Mouse (Mus musculus): ENCODE measurements around the gene Meis3. TPM values are rescaled to one million over a fixed set of nuclear protein-coding genes. Genes with fewer than 3 reads are reported as not detected.

The Meis3 gene
- polyA plus RNA-seq (2015; fragmentation: Nextera tagmentation; extraction: Ambion mirVana): 22.5 and 28.9 TPM in 2 replicates

DNA sequence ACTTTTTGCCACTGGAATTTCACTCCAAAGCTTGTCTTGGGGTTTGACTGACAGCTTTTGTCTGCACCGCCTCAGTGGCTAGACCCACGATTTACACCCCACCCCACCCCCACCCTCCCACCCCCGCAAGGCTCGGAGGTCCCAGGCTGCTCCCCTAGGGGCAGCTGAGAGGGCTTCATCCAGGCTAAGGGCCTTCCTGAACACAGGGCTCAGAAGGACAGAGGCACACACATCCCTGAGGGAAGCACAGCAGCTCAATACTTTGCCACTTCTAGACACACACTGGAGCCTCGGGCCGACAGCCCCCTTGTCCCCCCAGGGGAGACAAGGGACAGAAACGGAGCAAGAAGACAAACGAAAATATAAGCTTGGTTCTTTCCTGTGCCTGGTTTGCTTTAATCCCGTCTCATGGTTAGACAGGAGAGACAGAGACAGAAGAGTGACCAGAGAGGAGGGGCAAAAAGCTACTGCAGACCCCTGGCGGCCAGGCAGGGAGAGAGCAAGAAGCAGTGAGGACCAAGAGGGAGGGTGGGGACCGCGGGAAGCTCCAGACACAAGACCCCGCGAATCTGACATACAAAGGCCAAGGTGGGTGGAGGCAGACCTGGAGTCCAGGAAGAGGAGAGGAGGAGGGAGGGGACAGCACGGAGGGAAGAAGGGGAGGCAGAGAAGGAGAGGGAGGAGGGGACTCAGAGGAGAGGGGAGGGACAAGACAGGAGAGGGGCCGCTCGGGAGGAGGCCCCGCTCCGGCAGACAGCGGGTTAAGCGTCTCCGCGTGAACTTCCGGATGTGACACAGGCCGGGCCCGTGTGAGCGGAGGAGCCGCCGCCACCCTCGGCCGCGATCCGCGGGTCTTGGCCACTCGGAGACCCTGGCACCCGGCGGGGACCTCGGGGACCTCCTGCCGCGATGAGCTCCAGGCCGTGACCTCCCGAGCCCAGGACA, at the start of gene Meis3:
Gene Meis3 (plus strand): TSS at position 494 of the 945 bp plus-strand sequence.
- Histone ChIP-seq H3K4me3 (replicated peaks) (peak within 1 kb of the TSS; percentile 62), H3K9me3 (replicated peaks) (no peaks in the 10 kb centered on the region), H3K27me3 (peaks cover 5% of the 10 kb centered on the region; the same call in 1 of the 2 replicates), H3K9ac (peak within 1 kb of the TSS; percentile 61), H3K36me3 (peaks cover 8% of the 10 kb centered on the region), H3K27ac (peak within 1 kb of the TSS; percentile 28), H3K4me1 (peaks cover 44% of the 10 kb centered on the region), H3K4me2 (peak within 1 kb of the TSS; percentile 81)
- WGBS: 1% methylated on average over 42 of the region's 42 CpGs
- peak; percentile 68 for ATAC-seq (replicated peaks; ENCODE audit: low FRiP score)

DNA sequence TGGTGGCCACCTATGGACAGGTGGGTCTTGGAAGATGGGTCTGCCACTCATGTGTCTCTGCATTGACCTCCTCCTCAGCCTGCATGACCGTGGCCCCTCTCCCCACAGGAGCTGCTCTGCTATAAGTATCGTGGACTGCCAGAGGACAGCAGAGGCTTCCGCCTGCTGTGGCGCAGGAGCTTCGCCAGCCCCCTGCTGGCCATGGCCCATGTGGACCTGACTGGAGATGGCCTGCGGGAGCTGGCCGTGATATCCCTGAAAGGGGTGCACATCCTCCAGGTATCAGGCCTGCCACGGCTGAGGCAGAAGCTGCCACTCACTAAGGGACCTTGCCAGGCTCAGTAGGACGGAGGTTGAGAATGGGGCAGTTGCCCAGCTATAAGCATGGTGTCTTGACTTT, 49.1 kb upstream of the Meis3 start:
- Histone ChIP-seq H3K9ac (no peak overlapping the region), H3K27me3 (no peaks in the 10 kb centered on the region), H3K9me3 (replicated peaks) (no peaks in the 10 kb centered on the region), H3K4me1 (peaks cover 19% of the 10 kb centered on the region), H3K4me3 (replicated peaks) (no peak overlapping the region), H3K36me3 (peaks cover 18% of the 10 kb centered on the region; the same call in 1 of the 2 replicates), H3K4me2 (no peak overlapping the region), H3K27ac (no peak overlapping the region)
- ATAC-seq (replicated peaks; ENCODE audit: low FRiP score): no peak
- WGBS: 84% methylated on average over 9 of the region's 9 CpGs

DNA sequence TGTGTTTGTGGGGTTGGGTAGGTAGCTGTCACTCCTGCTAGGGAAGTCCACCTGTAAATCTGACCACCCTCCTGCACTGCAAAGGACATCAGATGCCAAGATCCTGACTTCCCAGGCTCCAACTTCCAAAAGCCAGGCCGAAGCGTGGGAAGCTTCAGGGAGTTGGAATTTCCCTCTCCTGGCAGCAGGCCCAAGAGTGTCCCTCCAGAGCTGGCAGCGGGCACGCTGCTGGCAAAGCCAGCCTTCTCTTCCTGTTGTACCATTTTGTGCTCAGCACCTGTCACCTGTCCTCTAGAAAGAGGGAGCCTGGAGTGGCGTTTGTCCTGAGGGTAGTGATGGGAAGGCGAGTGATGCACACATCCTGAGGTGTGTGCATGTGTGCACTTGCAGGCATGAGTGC, 46.5 kb upstream of the Meis3 start:
- ATAC-seq (replicated peaks; ENCODE audit: low FRiP score): no peak
- Histone ChIP-seq H3K4me1 (peaks cover 35% of the 10 kb centered on the region), H3K9ac (no peak overlapping the region), H3K4me3 (replicated peaks) (no peak overlapping the region), H3K27ac (no peak overlapping the region), H3K27me3 (0 out of 2 replicates have a peak, but pooled peaks cover 4% of the 10 kb centered on the region), H3K9me3 (replicated peaks) (no peaks in the 10 kb centered on the region), H3K36me3 (peaks cover 18% of the 10 kb centered on the region; the same call in 1 of the 2 replicates), H3K4me2 (no peak overlapping the region)
- 94% methylated on average over 6 of the region's 6 CpGs for WGBS

DNA sequence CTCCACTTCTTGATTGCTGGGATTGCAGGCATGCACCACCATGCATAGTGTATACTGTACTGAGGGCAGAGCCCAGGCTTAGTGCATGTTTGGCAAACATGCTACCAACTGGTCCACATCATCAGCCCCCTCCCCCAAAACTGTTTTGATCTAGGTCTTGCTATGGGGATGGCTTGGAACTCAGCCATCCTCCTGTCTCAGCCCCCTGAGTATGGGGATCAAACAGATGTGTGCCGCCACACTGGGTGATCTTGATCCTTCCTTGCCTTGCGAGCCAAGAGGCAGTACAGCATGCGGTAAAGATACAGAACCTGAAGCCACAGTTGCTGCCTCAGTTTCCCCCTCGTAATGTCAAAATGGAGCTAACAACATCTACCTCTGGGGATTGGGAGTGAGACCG, 46.0 kb upstream of the Meis3 start:
- Histone ChIP-seq H3K9ac (no peak overlapping the region), H3K4me1 (peaks cover 35% of the 10 kb centered on the region), H3K4me3 (replicated peaks) (peak overlapping the region; percentile 58), H3K36me3 (peaks cover 18% of the 10 kb centered on the region; the same call in 1 of the 2 replicates), H3K27me3 (0 out of 2 replicates have a peak, but pooled peaks cover 4% of the 10 kb centered on the region), H3K27ac (0 out of 2 replicates have a peak overlapping the region, but pooled peaks have one; percentile 86), H3K4me2 (peak overlapping the region; percentile 89), H3K9me3 (replicated peaks) (no peaks in the 10 kb centered on the region)
- WGBS: 62% methylated on average over 5 of the region's 5 CpGs
- no peak for ATAC-seq (replicated peaks; ENCODE audit: low FRiP score)

DNA sequence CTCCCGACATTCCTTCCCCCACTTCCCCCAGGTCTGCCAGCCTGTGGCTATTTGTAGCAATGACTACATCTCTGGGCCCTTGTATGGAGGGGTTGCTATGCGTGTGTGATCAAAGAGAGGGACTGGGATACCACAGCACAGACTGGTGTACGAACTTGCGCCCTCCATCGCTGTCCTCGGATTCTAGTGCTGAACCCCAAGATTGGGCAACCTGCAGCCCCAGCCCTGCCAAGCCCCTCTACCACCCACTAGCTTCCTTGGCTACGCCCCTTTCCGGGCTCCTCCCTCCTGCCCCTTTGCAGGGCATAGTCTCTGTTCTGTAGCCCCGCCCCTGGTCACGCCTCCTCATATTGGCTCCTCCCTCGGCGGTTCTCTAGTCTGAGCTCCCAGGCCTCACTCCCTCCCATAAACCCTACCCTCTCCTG, 45.5 kb upstream of the Meis3 start, which contains the start of gene Slc8a2:
Gene Slc8a2 (plus strand): TSS at position 406 of the 425 bp plus-strand sequence.
- H3K4me2 ChIP-seq: peak within 1 kb of the TSS; percentile 89
- peak within 1 kb of the TSS; percentile 67 for H3K9ac ChIP-seq
- peak; percentile 90 for ATAC-seq (replicated peaks; ENCODE audit: low FRiP score)
- peaks cover 35% of the 10 kb centered on the region for H3K4me1 ChIP-seq
- 2% methylated on average over 12 of the region's 12 CpGs for WGBS
- H3K36me3 ChIP-seq: peaks cover 18% of the 10 kb centered on the region; the same call in 1 of the 2 replicates
- 0 out of 2 replicates have a peak, but pooled peaks cover 4% of the 10 kb centered on the region for H3K27me3 ChIP-seq
- H3K27ac ChIP-seq: peak within 1 kb of the TSS; percentile 86
- peak within 1 kb of the TSS; percentile 58 for H3K4me3 ChIP-seq (replicated peaks)
- no peaks in the 10 kb centered on the region for H3K9me3 ChIP-seq (replicated peaks)

DNA sequence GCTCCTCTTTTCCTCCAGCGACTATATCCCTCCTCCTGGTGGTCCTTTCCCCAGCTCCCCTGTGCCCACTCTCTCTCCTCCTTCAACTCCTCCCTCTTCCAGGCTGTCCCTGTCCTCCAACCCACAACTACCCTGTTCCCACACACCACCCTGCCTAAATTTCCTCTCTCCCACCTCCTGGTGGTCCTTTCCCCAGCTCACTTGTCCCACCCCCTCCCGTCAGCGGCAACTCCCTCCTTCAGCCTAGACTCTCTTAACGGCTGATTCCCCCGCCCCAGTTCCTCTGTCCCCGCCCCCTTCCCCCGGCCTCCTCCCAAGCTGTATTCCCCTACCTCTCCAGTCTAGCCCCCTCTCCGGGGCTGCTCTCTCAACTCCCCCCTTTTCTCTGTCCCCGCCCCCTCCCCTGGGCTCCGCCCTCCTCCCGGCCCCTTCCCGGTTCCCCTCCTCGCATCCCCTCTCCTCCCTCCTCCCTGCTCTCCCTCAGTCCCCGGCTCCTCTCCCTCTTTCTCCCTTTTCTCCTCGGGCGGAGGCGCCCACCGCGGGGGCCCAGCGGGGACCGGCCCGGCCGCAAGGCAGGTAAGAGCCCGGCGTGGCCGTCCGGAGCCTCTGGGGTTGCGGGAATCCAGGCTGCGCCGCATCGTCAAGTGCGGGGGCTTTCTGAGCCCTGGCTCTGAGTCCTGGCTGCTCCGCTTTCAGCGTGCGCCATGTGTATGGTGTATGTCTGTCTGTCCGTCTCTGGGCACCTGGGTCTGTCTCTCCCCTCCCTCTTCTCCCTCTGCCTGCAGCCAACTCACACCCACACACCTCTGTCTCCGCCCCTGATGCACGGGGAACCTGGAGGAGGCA, 44.8 kb upstream of the Meis3 start:
- ATAC-seq (replicated peaks; ENCODE audit: low FRiP score): peak; percentile 87
- Histone ChIP-seq H3K9me3 (replicated peaks) (no peaks in the 10 kb centered on the region), H3K36me3 (peaks cover 14% of the 10 kb centered on the region; the same call in 1 of the 2 replicates), H3K27ac (peak overlapping the region; percentile 86), H3K27me3 (0 out of 2 replicates have a peak, but pooled peaks cover 4% of the 10 kb centered on the region), H3K4me1 (peaks cover 35% of the 10 kb centered on the region), H3K4me2 (peak overlapping the region; percentile 89), H3K4me3 (replicated peaks) (peak overlapping the region; percentile 58), H3K9ac (peak overlapping the region; percentile 67)
- WGBS: under 1% methylated on average over 37 of the region's 38 CpGs

DNA sequence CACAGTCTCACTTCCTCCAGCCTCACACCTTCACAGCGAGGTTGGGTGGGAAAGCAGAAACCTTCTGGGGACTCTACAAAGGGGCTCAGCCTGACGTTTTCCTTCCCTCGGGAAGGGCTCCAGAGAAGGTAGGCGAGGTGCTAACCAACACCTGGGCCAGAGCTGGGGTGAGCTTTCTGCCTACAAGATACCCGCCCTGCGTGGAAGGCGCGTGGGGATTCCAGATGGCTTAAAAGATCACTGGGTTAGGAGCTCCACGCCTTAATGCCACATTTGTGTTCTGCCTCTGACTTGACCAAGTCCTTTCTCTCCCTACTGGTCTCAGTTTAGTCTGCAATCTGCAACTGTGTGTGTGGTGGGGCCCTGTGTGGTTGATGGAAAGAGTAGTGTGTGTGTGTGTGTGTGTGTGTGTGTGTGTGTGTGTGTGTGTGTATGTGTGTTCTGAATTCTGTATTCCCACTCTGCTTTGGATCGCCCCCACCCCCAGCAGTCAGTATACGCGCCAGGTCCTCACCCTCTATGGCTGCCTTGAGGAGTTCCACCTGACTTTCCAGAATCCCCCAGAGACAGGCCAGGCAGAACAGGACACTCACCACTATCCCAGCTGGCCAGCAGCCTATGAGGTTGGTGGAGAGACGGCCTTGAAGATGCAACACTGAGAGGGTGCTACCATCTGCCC, 43.8 kb upstream of the Meis3 start:
- Histone ChIP-seq H3K4me1 (peaks cover 35% of the 10 kb centered on the region), H3K4me3 (replicated peaks) (peak overlapping the region; percentile 58), H3K9ac (peak overlapping the region; percentile 67; the same call in 1 of the 2 replicates), H3K9me3 (replicated peaks) (no peaks in the 10 kb centered on the region), H3K4me2 (peak overlapping the region; percentile 89), H3K36me3 (peaks cover 6% of the 10 kb centered on the region; the same call in 1 of the 2 replicates), H3K27ac (no peak overlapping the region), H3K27me3 (0 out of 2 replicates have a peak, but pooled peaks cover 4% of the 10 kb centered on the region)
- WGBS: 26% methylated on average over 13 of the region's 13 CpGs
- ATAC-seq (replicated peaks; ENCODE audit: low FRiP score): no peak

DNA sequence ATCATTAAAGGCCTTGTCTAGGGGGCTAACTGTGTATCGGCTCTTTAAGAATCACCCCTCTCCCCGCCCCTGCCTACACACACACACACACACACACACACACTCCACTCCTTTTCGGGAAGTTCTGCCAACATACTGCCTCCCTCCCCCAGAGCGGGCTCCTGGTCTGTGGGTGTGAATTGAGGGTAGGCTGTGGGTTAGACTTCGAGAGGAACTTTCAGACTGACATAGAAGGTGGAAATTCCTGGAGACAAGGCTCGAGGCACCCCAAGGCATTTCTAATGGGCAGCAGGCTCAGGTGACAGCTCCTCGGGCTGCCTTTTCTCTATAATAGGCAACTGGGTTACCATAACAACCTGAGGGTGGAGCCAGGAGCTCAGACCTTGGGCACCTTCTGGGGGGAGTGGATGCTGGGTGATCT, 42.7 kb upstream of the Meis3 start:
- H3K27me3 ChIP-seq: 0 out of 2 replicates have a peak, but pooled peaks cover 4% of the 10 kb centered on the region
- H3K9me3 ChIP-seq (replicated peaks): no peaks in the 10 kb centered on the region
- peaks cover 3% of the 10 kb centered on the region; the same call in 1 of the 2 replicates for H3K36me3 ChIP-seq
- no peak overlapping the region for H3K9ac ChIP-seq
- H3K27ac ChIP-seq: no peak overlapping the region
- ATAC-seq (replicated peaks; ENCODE audit: low FRiP score): no peak
- WGBS: 7% methylated on average over 6 of the region's 7 CpGs
- H3K4me1 ChIP-seq: peaks cover 35% of the 10 kb centered on the region
- no peak overlapping the region for H3K4me3 ChIP-seq (replicated peaks)
- 0 out of 2 replicates have a peak overlapping the region, but pooled peaks have one; percentile 12 for H3K4me2 ChIP-seq

DNA sequence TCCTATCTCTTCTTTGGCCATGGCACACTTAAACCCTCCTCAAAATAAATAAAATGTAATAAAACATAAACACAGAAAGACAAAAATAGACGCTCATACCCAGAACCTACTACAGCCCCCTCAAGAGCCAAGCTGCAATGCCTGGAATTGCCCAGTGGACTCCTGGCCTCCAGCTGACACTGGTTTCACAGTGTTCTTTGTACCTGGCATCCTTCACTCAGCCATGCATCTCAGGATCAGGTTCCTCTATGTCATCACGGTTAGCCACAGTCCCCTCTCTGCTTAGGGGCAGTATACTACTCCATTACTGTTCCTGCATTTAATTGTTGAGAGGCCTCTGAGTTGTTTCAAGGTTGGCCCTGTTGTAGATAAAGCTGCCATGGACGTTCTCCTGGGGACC, 42.0 kb upstream of the Meis3 start:
- Histone ChIP-seq H3K36me3 (no peaks in the 10 kb centered on the region), H3K9me3 (replicated peaks) (no peaks in the 10 kb centered on the region), H3K27me3 (0 out of 2 replicates have a peak, but pooled peaks cover 4% of the 10 kb centered on the region), H3K4me2 (no peak overlapping the region), H3K4me1 (peaks cover 35% of the 10 kb centered on the region), H3K4me3 (replicated peaks) (no peak overlapping the region), H3K27ac (no peak overlapping the region), H3K9ac (no peak overlapping the region)
- 71% methylated on average over 3 of the region's 3 CpGs for WGBS
- ATAC-seq (replicated peaks; ENCODE audit: low FRiP score): no peak

DNA sequence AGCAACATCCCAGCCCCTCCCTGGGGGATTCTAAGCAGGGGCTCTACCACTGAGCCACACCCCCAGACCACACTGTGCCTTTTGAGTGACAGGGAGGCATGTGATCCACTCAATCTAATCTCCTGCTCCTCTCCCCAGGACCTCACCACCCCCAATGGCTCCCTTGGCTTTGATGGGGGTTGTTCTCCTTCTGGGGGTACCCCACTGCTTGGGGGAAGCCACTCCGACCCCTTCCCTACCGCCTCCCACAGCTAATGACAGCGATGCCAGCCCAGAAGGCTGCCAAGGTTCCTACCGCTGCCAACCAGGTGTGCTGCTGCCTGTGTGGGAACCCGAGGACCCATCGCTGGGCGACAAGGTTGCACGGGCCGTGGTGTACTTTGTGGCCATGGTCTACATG, 41.2 kb upstream of the Meis3 start:
- H3K4me1 ChIP-seq: peaks cover 35% of the 10 kb centered on the region
- WGBS: 92% methylated on average over 9 of the region's 9 CpGs
- H3K4me3 ChIP-seq (replicated peaks): no peak overlapping the region
- H3K9me3 ChIP-seq (replicated peaks): no peaks in the 10 kb centered on the region
- no peaks in the 10 kb centered on the region for H3K36me3 ChIP-seq
- H3K27me3 ChIP-seq: 0 out of 2 replicates have a peak, but pooled peaks cover 4% of the 10 kb centered on the region
- ATAC-seq (replicated peaks; ENCODE audit: low FRiP score): no peak
- H3K27ac ChIP-seq: no peak overlapping the region
- H3K9ac ChIP-seq: no peak overlapping the region
- H3K4me2 ChIP-seq: no peak overlapping the region

DNA sequence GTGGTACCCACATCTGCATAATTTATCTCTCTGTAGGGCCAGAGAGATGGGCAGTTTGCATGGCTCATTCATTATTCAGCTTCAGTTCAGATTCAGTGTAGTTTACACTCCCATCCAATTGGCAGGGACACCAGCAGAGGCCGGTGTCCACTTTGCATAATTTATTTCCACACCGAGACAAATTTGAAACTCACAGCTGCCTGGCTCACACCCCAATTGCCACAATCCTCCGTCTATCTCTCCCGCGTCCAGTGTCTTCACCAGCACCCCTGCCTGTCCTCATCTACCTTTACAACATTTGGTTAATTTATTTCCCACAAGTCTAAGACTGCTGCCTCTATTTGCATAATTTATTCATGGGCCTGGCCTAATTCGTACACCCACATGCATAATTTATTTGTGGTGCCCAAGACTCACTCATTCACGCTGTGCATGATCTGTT, 39.9 kb upstream of the Meis3 start:
- no peaks in the 10 kb centered on the region for H3K9me3 ChIP-seq (replicated peaks)
- no peak overlapping the region for H3K9ac ChIP-seq
- no peak overlapping the region for H3K4me2 ChIP-seq
- H3K4me1 ChIP-seq: peaks cover 24% of the 10 kb centered on the region
- 0 out of 2 replicates have a peak, but pooled peaks cover 4% of the 10 kb centered on the region for H3K27me3 ChIP-seq
- no peak overlapping the region for H3K27ac ChIP-seq
- WGBS: 71% methylated on average over 7 of the region's 7 CpGs
- H3K4me3 ChIP-seq (replicated peaks): no peak overlapping the region
- H3K36me3 ChIP-seq: no peaks in the 10 kb centered on the region
- ATAC-seq (replicated peaks; ENCODE audit: low FRiP score): no peak

All from kidney, embryonic 15.5 days (tissue).